Mouse (Mus musculus) spleen, adult 2 months (tissue): ENCODE measurements around the gene Gm45140. TPM values are rescaled to one million over a fixed set of nuclear protein-coding genes. Genes with fewer than 3 reads are reported as not detected.

Experiments used
- DNase-seq, 2 experiments: peaks; one replicate each; pipeline versions ENCODE4 v3.0.0 to v3.0.0-alpha.2; 2012 to 2021; ENCODE audit warnings: low spot score in 2 of 2, low read depth in 1 of 2
- H3K27ac ChIP-seq: fragments of 200-500 bp; 2 replicates; pipeline ENCODE4 v1.5.1; 2012; ENCODE audit warnings: low read length, inconsistent platforms; ENCODE audit not compliant: insufficient read depth
- H3K27me3 ChIP-seq: fragments of 200-500 bp; 2 replicates; pipeline ENCODE4 v1.6.1; 2012; ENCODE audit warnings: mild to moderate bottlenecking, moderate library complexity, low read length, inconsistent platforms; ENCODE audit not compliant: control insufficient read depth, insufficient read depth
- H3K36me3 ChIP-seq: fragments of 200-500 bp; 2 replicates; pipeline ENCODE4 v1.6.1; 2012; ENCODE audit warnings: mild to moderate bottlenecking, low read length, inconsistent platforms; ENCODE audit not compliant: control insufficient read depth, insufficient read depth
- H3K4me1 ChIP-seq: fragments of 200-500 bp; 2 replicates; pipeline ENCODE4 v1.6.1; 2011; ENCODE audit warnings: inconsistent platforms; ENCODE audit not compliant: control insufficient read depth, insufficient read depth, insufficient read length
- H3K4me3 ChIP-seq: fragments of 200-500 bp; 2 replicates; pipeline ENCODE4 v1.5.1; 2011; ENCODE audit warnings: mild to moderate bottlenecking, inconsistent platforms; ENCODE audit not compliant: insufficient read depth, insufficient read length; ENCODE audit errors: extremely low read depth
- CTCF ChIP-seq: fragments of 200-500 bp; IDR thresholded peaks from 2 replicates; pipeline ENCODE4 v1.5.1; 2011; ENCODE audit warnings: mild to moderate bottlenecking, inconsistent platforms; ENCODE audit not compliant: insufficient read depth, insufficient read length, insufficient replicate concordance; ENCODE audit errors: extremely low read depth
- POLR2A ChIP-seq: fragments of 200-500 bp; IDR thresholded peaks from 2 replicates; pipeline ENCODE4 v1.6.1; 2011; ENCODE audit warnings: low read depth, low read length, inconsistent platforms
- WGBS: fragments of 180-500 bp; shearing (Covaris S2); methylation state at CpG from one replicate; pipeline ENCODE4 v1.1.7; 2018; 5-methylcytosine and 5-hydroxymethylcytosine counted together
- polyA plus RNA-seq: library from polyadenylated mRNA; depleted of rRNA; stranded (reverse); fragments of >200 nt; gene quantifications from 2 replicates; pipeline ENCODE4 v1.2.3, GENCODE M21; 2012

Gene Gm45140
- polyA plus RNA-seq, 1 experiment, result 1.3 TPM

DNA sequence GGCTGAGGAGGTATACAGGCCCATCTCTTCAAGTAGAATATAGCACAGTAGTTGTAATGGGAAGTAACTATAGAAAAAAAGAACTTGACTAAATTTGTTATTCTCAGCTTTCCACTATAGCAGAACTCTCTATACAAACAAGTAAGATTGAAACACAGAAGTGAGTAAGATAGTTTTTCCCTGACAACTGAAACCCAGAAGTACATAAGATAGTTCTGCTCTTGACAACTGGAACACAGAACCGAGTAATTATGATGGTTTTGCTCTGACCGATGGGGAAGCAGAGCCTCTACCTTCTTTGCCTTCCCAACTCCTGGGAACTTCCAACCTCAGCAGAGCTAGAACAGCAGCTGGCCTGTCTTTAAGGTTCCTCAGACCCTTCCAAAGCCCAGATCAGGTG, 26.5 kb downstream of the Gm45140 start:
- 25% methylated on average over 2 of the region's 2 CpGs for WGBS
- no peak for TF ChIP-seq POLR2A
- TF ChIP-seq CTCF, result no peak
- Histone ChIP-seq H3K27ac (peak overlapping the region; percentile 92), H3K4me1 (peaks cover 16% of the 10 kb centered on the region), H3K4me3 (peak overlapping the region; percentile 29; the same call in 1 of the 2 replicates), H3K27me3 (no peaks in the 10 kb centered on the region), H3K36me3 (peaks cover 2% of the 10 kb centered on the region; the same call in 1 of the 2 replicates)
- DNase-seq, result peak in 1 of 2 experiments; percentile 25

DNA sequence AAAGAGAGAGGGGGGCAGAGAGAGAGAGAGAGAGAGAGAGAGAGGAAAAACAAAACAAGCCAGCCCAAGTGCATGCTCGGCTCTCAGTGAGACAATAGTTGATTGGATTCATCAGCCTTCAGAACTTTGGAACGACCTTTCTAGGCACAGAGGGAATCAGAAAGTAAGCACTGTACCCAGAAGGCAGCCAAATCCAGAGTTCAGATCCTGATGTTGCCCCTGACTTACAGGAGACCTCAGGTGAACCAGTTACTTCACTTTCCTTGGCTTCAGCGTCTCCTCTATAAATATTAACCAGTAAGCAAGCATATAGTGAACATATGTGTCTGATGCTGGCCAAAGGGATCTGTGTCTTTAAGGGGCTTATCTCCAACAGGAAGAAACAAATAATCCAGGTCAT, 27.1 kb downstream of the Gm45140 start:
- H3K36me3 ChIP-seq, result peaks cover 3% of the 10 kb centered on the region; the same call in 1 of the 2 replicates
- peak overlapping the region; percentile 65 for H3K27ac ChIP-seq
- H3K4me1 ChIP-seq, result peaks cover 16% of the 10 kb centered on the region
- H3K4me3 ChIP-seq, result peak overlapping the region; percentile 16; the same call in 1 of the 2 replicates
- 70% methylated on average over 3 of the region's 3 CpGs for WGBS
- H3K27me3 ChIP-seq, result no peaks in the 10 kb centered on the region
- TF ChIP-seq CTCF (no peak), POLR2A (no peak)
- no peak for DNase-seq

DNA sequence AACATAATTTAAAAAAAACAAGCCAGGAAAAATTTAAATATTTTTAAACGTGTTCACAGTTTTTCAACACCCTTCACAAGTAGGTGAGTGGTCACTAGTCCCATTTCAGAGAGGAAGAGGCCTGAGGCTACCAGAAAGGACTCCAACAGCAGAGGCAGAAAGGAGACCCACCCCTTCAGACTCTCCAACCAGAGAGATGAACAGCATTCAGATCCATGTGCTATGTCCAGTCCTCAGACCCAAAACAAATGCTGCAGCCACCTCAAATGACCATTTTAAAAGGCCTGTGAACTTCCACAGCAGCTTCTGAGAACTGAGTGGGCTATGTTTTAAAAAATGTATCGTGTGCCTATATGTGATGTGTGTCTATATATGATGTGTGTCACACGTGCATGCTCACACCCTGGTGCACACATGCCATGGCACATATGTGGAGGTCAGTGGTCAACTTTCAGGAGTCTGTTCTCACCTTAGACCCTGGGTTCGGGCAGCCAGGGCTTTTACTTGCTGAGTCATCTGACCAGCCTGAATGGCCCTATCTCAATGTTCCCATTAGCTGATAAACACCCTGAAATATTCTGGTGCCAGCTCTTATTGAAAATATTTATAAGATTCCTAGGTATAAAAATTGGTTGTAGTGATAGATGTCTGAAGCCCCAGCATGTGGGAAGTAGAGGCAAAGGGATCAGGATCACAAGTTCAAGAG, 27.7 kb downstream of the Gm45140 start:
- DNase-seq, result no peak
- H3K27ac ChIP-seq, result peak overlapping the region; percentile 69
- TF ChIP-seq POLR2A (no peak), CTCF (no peak)
- no peak overlapping the region for H3K4me3 ChIP-seq
- WGBS, result 75% methylated on average over 4 of the region's 4 CpGs
- H3K27me3 ChIP-seq, result no peaks in the 10 kb centered on the region
- H3K36me3 ChIP-seq, result peaks cover 3% of the 10 kb centered on the region; the same call in 1 of the 2 replicates
- H3K4me1 ChIP-seq, result peaks cover 16% of the 10 kb centered on the region

DNA sequence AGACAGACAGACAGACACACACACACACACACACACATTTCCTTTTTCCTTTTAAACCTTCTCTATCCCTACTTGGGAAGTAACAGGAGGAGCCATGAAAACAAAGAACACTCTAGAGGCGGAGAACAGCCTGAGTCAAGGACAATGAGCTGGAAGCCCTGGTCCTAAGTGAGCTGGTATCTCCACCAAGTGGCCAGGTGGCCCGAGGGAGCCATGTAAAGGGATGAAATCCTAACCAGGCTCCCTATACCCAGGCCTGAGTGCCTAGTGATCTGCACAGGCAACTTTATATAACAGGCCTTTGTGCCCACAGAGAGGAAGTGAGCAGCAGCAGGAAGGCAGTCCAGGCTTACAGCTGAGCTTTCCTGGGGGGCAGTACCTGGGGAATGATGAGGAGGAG, 28.7 kb downstream of the Gm45140 start:
- WGBS, result 56% methylated on average over 2 of the region's 2 CpGs
- Histone ChIP-seq H3K4me3 (no peak overlapping the region), H3K4me1 (peaks cover 13% of the 10 kb centered on the region), H3K27ac (peak overlapping the region; percentile 49), H3K36me3 (peaks cover 3% of the 10 kb centered on the region; the same call in 1 of the 2 replicates), H3K27me3 (no peaks in the 10 kb centered on the region)
- TF ChIP-seq POLR2A, result no peak
- no peak for DNase-seq

GRCm38 (mm10) chr6:87806028-87806427, 29.6 kb downstream of the Gm45140 start:
- no peak overlapping the region for H3K4me3 ChIP-seq
- WGBS, result 14% methylated on average over 2 of the region's 2 CpGs
- peaks cover 3% of the 10 kb centered on the region; the same call in 1 of the 2 replicates for H3K36me3 ChIP-seq

GRCm38 (mm10) chr6:87805448-87805847, 30.1 kb downstream of the Gm45140 start:
- Histone ChIP-seq H3K4me3 (no peak overlapping the region), H3K4me1 (peaks cover 13% of the 10 kb centered on the region), H3K36me3 (peaks cover 3% of the 10 kb centered on the region; the same call in 1 of the 2 replicates), H3K27ac (peak overlapping the region; percentile 21), H3K27me3 (no peaks in the 10 kb centered on the region)
- TF ChIP-seq CTCF, result no peak
- no peak for DNase-seq
- WGBS, result 90% methylated on average over 7 of the region's 7 CpGs

More at GRCm38 (mm10) chr6:87806028-87806427, 29.6 kb downstream of the Gm45140 start:
- no peaks in the 10 kb centered on the region for H3K27me3 ChIP-seq
- 0 out of 2 replicates have a peak, but pooled peaks have one; percentile 9 for TF ChIP-seq CTCF
- no peak for TF ChIP-seq POLR2A
- peaks cover 13% of the 10 kb centered on the region for H3K4me1 ChIP-seq
- DNase-seq, result peak; percentile 25 to 43
- H3K27ac ChIP-seq, result 0 out of 2 replicates have a peak overlapping the region, but pooled peaks have one; percentile 21

- Histone ChIP-seq H3K4me3 (no peak overlapping the region), H3K27ac (no peak overlapping the region), H3K4me1 (peaks cover 13% of the 10 kb centered on the region), H3K27me3 (no peaks in the 10 kb centered on the region), H3K36me3 (peaks cover 4% of the 10 kb centered on the region; the same call in 1 of the 2 replicates)
- DNase-seq, result no peak
- 84% methylated on average over 7 of the region's 7 CpGs for WGBS
- TF ChIP-seq POLR2A (no peak), CTCF (no peak)
Measured at GRCm38 (mm10) chr6:87804886-87805285, 30.7 kb downstream of the Gm45140 start.
